Mouse (Mus musculus) retina, adult 2 months (tissue): ENCODE measurements around the gene Catsperd.
A peak's percentile ranks its signal among the peaks of the same experiment; 100 is the strongest.
"Not testable (repeated sequence)": the region's sequence is repeated elsewhere in the genome, so short reads cannot be mapped to it uniquely, and the experiment has no call there.

Source experiments
- DNase-seq: peaks from one replicate; pipeline ENCODE4 v3.0.0-alpha.2; 2012; ENCODE audit warnings: low read depth, low spot score

Gene Catsperd

DNA sequence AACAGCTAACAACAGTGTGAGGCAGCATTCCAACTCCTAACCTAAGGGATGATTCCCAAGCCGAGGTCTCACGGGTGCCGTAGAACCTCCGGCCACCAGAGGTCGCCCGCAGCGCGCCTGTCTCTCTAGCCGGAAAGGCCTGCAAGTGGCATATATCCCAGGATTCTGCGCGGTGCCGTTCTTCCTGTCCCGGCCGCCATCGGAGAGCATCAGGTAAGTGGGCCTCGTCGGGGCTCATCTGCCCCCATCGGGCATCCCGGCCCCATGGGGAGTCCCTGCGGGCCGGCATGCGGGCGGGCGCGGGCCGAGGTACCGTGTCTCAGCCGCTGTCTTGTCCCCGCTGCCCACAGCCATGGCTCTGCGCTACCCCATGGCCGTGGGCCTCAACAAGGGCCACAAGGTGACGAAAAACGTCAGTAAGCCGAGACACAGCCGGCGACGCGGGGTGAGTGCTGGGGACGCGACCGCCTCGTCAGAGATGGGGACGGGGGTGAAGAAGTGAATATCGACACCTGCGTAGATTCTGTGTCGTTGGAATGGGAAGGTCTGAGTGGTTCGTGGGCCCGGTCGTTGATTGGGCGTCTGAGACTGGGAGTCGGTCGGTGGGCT, 14.6 kb upstream of the Catsperd start, which contains the start of gene Rpl36:
Rpl36 (plus strand) TSS at position 181 of the 609 bp plus-strand sequence.
- DNase-seq = peak; percentile 73

DNA sequence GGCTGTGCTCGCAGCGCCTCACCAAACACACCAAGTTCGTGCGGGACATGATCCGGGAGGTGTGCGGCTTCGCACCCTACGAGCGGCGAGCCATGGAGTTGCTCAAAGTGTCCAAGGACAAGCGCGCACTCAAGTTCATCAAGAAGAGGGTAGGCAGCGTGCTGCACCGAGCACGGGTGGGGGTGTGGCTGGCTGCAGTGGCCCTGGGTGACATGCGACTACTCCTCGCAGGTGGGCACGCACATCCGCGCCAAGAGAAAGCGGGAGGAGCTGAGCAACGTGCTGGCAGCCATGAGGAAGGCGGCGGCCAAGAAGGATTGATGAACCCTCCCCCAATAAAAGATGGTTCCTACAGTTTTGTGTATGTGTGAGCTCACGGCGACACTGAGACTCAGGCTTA, 14.1 kb upstream of the Catsperd start:
- not testable (repeated sequence) for DNase-seq

DNA sequence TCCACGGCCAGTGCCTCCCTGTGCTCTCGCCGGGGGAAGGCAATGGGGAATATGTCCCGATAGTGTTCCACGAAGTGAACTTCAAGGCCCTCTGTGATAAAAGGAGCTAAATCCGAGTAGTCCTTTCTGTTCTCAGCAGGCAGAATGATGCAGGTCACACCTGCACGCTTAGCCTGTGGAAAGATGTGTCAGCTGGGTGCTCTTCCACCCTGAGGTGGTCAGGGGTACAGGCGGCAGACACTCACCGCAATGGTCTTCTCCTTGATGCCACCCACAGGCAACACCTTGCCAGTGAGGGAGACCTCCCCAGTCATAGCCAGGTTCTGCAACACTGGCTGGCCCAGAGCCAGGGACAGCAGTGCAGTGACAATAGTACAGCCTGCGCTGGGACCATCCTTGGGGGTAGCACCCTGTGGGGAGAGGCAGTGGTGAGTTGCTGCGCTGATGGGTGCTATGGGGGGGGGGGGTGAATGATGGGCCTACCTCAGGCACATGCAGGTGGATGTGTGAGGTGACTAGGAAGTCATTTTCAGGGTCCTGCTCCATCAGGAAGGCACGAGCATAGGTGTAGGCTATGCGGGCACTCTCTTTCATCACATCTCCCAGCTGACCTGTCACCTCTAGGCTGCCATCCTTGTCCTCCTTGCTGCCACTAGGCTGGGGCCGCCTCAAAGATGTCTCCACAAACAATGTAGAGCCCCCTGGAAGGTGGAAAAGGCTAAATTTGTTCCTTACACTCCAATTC, 13.4 kb upstream of the Catsperd start:
- DNase-seq = no peak

DNA sequence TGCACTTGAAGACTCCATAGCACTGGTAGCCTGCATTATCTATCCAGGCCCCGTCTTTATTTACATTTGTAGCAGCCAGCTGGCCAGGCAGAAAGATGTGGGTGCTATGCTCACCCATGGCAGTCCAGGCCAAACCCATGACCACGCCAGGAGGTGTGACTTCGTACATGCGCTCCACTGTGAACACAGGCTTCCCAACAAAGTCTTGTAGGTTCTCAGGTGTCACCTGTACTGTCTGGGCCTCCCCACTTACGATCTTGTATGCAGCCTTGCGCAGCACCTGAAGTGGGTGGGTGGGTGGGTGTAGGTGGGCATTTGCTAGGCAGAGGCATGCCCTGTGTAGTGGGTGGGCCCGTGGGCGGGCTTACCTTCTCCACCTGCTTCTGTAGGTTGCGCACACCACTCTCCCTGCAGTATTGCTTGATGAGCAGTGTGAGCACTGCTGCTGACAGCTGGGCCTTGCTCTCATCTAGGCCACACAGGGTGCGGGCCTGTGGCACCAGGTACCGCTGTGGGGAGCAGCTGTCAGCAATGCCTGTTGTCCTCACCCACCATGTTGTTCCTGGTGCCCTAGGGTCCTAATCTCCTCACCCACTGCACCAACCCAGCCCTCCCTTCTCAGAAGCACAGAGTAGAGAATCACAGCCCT, 12.7 kb upstream of the Catsperd start:
- DNase-seq = no peak

DNA sequence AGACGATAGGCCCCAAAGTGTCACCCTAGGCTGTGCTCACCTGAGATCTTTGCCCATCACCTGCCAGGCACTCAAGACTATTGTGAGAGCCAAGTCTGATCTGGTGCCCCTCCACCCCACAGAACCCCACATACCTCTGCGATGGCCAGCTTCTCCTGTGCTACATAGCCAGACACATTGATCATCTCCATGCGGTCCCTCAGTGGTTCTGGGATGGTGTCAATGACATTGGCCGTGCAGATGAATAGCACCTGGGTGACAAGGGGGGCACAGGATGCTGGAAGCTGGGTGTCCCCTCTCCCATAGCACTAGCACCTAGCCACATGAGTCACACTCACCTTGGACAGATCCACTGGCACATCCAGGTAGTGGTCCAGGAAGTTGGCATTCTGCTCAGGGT, 12.2 kb upstream of the Catsperd start:
- no peak for DNase-seq

DNA sequence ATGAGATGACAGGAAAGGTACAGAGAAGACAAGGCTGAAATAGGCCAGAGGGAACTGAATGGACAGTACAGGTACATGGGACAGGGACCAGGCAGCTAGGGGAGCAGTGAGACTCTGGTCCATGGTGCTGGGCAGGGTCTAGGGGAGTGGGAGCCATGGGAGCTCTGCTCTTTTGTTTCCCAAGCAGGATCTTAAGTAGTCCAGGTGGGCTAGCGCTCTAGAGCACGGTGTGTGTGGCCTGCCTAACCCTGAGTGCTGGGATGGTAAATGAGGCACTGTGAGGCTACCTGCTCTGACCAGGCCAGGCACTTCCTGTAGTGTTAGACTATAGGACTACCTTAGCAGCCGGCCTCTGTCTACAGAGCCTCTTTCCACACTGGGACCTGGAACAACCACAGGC, 11.2 kb upstream of the Catsperd start:
- no peak for DNase-seq

DNA sequence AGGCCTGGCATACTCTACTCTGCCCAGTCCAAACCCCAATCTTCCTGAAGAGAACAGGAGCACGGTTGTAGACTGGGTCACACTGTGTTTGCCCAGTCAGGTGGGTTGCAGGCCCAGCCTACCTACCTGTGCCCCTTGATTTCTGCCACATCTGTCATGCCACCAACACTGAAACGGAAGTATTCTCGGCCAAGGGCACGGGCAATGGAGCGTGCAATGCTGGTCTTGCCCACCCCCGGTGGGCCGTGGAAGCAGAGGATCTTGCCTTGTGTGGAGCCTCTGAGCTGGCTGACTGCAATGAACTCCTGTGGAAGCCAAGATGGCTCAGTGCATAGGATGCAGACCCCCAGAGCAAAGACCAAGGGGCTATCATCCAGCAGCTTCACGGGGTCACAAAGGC, 10.3 kb upstream of the Catsperd start:
- no peak for DNase-seq

DNA sequence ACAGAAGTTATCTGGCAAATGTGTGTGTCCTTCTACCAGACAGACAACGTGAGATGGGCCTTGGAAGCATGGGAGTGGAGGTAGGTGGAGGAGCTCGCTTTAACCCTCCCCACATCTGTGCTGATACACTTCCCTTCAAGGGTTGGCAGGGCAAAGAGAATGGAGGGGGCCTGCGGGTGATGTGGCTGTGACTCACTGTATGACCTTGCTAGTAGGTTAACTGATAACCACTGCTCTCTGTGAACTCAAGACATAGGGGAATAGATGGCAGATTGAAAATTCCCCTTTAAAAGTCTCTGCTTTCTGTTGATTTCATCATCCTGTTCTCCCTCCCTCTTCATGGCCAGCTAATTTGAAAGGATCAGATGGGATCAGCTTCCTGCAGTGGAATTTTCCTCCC, 2.4 kb upstream of the Catsperd start:
- no peak for DNase-seq

DNA sequence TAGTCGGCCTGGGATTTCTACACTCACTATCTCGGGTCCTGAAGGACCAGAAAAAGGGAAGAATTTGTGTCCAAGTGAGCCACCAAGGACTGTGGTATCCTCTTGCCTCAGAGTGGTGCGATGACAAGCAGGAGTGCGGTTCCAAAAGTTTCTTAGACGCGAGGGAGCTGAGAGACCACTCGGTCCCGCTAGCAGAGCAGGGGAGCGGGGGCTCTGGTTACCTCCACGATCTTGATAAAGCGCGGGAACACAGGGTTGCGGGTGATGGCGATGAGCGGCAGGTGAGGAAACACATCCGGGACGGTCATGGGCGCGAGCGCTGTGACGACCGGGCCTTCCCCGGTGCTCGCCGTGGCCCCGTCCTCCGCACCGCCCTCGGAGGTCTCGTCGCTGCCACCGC, 1.7 kb upstream of the Catsperd start:
- no peak for DNase-seq

DNA sequence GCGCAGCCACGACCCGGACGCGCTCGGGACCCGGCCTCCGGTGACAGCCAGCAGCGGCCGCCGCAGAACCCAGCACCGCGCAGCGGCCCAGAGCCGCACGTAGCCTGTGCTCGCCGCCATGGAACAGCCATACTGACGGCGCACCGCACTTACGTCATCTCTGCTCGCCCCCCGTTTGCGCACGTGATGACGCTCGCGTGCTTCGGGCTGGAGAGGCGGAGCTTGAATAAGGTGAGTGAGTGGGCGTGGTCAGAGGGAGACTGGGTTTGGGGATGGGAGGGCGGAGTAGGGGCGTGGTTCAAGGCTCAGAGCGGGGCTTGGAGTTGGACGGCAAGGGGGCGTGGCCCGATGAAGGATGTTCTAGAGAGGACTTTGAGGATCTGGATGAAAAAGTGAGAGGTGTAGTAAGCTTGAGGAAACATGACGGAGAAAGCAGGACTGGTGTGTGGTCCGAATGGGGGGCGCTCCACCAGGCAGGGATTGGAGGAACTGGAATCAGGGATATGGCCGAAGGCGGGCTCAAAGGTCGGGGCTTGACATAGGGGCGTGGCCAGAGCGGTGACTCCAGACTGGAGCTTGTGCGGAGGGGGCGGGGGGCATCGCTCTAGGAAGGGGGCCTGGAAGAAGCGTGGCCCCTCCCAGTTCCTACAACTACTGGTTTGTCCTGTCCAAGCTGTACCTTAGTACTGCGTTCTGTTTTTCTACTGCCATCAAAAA, 1.0 kb upstream of the Catsperd start, which contains the start of gene Lonp1:
Lonp1 (minus strand) TSS at position 134 of the 717 bp plus-strand sequence.
- DNase-seq = peak; percentile 97

DNA sequence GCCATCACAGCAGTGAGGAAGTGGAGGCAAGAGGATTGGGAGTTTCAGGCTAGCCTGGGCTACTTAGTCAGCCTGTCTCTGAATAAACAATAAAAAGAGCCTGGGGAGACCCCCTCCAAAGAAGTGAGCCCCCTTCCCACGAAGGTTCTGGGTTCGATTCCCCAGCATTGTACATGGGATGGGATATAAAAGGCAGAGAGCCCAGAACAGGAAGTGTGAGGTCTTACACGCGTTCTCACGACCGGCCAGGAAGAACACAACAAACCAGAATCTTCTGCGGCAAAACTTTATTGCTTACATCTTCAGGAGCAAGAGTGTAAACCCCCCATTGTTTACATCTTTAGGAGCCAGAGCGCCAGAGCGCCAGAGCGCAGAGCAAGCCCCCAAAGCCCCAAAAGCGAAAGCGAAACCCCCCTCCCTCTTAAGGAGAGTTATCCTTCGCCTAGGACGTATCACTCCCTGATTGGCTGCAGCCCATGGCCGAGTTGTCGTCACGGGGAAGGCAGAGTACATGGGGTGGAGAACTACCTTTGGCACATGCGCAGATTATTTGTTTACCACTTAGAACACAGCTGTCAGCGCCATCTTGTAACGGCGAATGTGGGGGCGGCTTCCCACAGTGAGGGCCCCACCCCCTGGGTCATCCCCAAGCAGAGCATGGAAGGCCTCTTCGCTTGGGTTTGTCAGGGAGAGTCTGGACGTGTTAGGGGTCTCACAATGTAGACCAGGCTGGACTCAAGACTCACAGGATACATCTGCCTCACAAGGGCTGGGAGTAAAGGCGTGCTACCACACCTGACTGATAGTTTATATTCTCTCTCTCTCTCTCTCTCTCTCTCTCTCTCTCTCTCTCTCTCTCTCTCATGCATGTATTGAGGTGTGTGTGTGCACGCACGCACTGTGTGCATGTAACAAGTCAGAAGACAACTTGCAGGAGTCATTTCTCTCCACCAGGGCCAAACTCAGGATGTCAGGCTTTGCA, 2.1 kb downstream of the Catsperd start:
- DNase-seq = not testable (repeated sequence)

DNA sequence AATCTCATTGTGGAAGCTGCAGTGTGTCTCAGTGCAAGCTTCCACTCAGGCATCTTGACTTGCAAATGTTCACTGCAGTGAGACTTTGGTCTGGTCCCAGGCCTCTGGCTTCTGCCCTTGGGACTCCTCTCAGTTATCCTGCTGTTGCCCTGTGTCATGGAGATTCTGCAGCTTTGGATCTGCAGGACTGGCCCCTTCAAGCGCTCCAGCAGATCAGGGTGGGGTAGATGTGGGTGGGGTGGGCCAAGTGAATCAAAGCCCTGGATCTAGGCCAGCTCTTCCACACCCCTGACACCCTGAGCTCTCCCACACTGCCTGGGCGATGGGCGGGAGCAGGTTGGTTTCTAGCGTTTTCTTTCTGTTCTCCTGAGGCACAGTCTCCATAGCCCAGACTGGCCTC, 3.9 kb downstream of the Catsperd start:
- DNase-seq = no peak

DNA sequence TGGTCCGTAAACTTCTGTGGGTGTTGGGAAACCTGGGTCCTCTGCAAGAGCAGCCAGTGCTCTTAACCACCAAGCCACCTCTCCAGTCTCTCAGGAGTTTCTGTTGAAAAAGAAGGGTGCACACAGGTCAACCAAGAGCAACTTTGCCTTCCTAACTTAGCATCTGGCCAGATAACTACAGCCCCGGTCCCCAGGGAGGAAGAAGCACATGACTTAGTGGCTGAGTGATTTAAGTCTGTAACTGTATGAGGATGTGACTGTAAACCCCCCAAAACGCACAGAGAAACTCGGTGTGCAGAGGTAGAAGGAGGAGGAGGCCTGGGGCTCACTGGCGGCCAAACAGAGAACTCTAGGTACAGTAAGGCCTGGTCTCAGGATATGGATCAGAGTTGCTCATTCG, 6.1 kb downstream of the Catsperd start:
- DNase-seq = no peak

DNA sequence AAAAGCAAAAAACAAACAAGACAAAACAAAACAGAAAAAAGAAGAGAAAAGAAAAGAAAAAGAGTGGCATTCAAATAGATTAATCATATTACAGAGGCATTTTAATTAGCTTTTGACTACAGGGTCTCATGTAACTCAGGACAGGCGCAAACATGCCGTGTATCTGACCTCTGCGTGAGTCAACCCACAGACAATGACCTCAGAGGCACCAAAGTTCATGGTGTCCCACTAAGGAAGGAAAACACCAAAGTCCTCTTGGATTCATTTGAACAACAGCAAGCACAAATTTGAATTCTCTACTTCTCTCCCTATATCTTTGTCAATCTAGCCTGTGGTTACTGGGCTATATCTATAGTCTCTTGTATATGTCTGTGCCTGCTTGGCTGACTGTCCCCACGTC, 15.3 kb downstream of the Catsperd start:
- DNase-seq = no peak

DNA sequence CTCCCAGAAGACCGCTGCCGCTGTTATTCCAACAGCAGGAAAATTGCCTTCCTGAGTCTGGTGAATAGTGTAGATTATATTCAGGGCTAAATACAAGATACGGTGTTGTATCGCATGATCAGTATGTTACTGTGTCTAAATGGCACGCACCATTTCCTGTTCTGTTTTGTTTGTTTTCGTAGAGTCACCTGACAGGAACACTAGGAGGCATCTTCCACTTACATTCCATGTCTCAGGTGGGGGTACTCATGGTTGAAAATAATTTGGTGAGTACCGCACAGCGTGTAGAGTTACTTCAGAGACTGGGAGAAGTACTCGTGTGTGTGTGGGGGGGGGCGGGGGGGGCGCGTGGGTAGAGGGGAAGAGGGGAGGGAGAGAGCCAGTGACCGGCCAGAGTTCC, 19.6 kb downstream of the Catsperd start:
- no peak for DNase-seq

DNA sequence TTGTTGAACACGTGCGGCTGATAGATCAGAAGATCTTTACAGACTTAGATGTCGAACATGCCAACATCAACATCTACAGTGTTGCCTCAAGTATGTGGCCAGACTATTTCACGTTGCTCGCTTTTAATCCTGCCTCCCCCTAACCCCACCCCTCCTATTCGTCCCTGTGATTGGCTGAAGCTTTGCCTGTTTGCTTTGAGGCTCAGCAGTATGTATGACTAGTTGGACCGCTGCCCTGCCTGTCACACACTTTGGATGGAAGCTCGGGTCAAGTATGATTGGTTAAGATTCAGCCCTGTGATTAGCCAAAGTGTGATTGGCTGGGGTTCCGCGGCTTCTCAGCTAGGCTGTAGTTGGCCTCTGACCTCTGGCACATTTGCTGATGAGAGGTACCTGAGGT, 23.9 kb downstream of the Catsperd start:
- DNase-seq = no peak

DNA sequence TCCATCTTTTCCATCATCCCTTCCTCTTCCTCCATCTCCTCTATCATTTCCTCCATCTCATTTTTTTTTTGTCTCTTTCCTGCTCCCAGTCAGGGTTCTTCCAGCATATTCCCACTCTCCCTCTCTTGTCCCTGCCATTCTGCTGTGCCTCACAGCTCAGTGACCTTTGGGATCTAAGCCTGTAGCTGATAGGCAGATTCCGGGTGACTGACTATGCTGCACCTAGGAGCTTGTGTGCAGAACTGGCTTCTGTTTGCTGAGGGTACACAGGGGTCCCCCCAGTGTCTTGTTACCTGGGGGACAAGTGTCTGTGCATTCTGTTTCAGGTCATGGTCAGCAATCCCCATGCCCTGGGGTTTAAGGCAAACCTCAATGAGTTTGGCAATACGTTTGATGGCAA, 26.8 kb downstream of the Catsperd start:
- DNase-seq = no peak

DNA sequence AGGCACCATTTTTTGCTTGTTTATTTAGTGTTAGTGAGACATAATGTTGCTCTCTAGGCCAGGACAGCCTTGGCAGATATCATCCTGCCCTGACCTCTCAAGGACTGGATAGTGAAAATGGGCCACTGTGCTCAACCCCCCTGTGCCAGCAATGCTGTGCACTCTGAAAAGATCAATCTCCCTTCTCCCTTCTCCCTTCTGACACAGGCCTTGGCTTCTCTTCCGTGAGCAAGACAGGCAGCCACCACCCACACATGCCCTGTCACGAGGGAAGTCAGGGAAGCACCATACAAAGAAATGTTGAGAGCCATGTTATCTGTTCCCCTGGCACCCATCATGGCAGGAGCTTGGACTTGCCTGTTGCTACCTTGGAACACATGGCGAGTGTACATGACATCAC, 27.4 kb downstream of the Catsperd start:
- no peak for DNase-seq

DNA sequence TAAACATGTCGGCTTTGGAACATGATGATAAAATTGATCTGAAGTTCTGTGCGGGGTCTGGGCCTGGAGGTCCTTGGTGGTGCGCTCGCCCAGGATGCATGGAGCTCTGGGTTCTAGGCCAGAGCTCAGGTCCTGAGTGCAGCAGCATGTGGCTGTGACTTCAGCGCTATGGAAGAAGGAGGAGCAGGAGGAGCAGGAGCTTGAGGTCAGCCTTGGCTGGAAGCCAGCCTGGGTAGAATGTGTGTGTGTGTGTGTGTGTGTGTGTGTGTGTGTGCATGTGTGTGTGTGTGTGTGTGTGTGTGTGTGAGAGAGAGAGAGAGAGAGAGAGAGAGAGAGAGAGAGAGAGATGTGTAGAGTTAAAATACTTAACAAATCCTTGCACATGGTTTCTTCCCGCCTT, 28.2 kb downstream of the Catsperd start:
- no peak for DNase-seq

DNA sequence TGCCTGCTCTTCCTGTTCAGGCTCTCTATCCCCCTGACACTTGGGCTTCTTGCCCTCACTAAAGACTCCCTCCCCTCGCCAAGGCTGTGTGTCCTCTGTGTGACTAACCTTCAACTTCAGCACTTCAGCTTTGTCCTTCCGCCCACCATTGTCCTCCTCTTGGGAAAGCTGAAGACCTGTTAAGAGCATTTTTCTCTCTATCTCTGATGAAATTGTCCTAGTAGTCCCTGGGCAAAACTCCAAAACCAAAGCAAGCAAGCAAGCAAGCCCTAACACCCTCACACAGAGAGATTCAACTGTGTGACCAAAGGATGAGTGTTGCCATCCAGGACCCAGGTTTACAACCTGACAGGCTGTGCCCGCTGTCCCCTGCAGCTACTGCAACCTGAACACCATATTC, 35.7 kb downstream of the Catsperd start:
- no peak for DNase-seq

DNA sequence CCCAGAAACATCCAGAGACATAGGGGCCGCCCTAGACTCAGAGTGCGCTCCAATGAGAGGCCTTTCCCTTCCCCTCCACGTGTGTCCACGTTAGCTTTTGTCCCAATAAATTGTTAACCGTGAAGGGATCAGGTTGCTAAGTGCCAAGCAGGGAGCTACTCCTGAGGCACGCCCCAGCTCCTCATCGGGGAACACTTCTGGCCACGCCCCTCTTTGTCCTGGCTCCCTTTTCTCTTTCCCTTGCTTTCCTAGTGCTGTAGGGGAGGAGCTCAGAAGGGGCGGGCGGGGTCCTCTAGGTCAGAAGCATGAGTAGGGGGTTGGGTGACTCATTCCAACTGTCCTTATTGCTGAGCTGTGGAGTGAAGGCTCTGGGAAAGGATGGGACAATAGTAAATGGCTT, 36.4 kb downstream of the Catsperd start:
- no peak for DNase-seq
